Mouse (Mus musculus) myocyte (in vitro differentiated cells): Measurements from ENCODE around the gene Pparg.
A peak's percentile ranks its signal among the peaks of the same experiment; 100 is the strongest.

Experiments
- CEBPB ChIP-seq: IDR thresholded peaks from 2 replicates; pipeline ENCODE4 v1.6.1; 2011; ENCODE audit warnings: mild to moderate bottlenecking, moderate library complexity; ENCODE audit not compliant: poor library complexity, insufficient read depth, severe bottlenecking
- MYOD1 ChIP-seq, 3 experiments: IDR thresholded peaks; one replicate each; pipeline ENCODE4 v1.6.1; 2011; ENCODE audit warnings: control low read depth in 2 of 3, low read depth in 2 of 3, mild to moderate bottlenecking in 2 of 3, moderate library complexity in 1 of 3; ENCODE audit not compliant: insufficient read length in 2 of 3, control insufficient read depth in 1 of 3
- POLR2A ChIP-seq: IDR thresholded peaks from one replicate; pipeline ENCODE4 v1.6.1; 2011; ENCODE audit warnings: low read depth, mild to moderate bottlenecking, control low read depth, moderate library complexity; ENCODE audit not compliant: insufficient read length
- POLR2AphosphoS2 ChIP-seq: IDR thresholded peaks from one replicate; pipeline ENCODE4 v1.6.1; 2011; ENCODE audit warnings: low read depth, control low read depth; ENCODE audit not compliant: insufficient read length
- REST ChIP-seq: IDR thresholded peaks from one replicate; pipeline ENCODE4 v1.6.1; 2011; ENCODE audit warnings: mild to moderate bottlenecking, control low read depth, moderate library complexity; ENCODE audit not compliant: insufficient read depth, insufficient read length
- USF1 ChIP-seq: IDR thresholded peaks from one replicate; pipeline ENCODE4 v1.6.1; 2011; ENCODE audit warnings: low read depth, mild to moderate bottlenecking, control low read depth, moderate library complexity

GRCm38 (mm10) chr6:115464661-115465060 is 103.9 kb downstream of the Pparg start:
- no peak for TF ChIP-seq USF1
- TF ChIP-seq POLR2A: no peak
- TF ChIP-seq REST: no peak
- no peak for TF ChIP-seq POLR2AphosphoS2
- peak in 1 of 3 experiments; percentile 33 for TF ChIP-seq MYOD1 (IDR thresholded peaks at IDR 0.05; ENCODE audit: control insufficient read depth in 1 of 3, insufficient read length in 2 of 3, low read depth in 2 of 3)
- no peak; the same call in 1 of the 2 replicates for TF ChIP-seq CEBPB
